Mouse (Mus musculus) heart, adult 2 months (tissue): Measurements from ENCODE around the gene Mapk7.

ENCODE experiments used
- CTCF ChIP-seq: fragments of 200-600 bp; IDR thresholded peaks from 2 replicates; pipeline ENCODE4 v1.8.1; 2022; ENCODE audit warnings: antibody characterized with exemption, mild to moderate bottlenecking, moderate library complexity
- EP300 ChIP-seq: fragments of 200-500 bp; IDR thresholded peaks from 2 replicates; pipeline ENCODE4 v1.6.1; 2011; ENCODE audit warnings: low read depth, low read length, control low read depth; ENCODE audit not compliant: insufficient read depth
- POLR2A ChIP-seq: fragments of 200-500 bp; IDR thresholded peaks from 2 replicates; pipeline ENCODE4 v1.6.1; 2011; ENCODE audit warnings: mild to moderate bottlenecking, low read depth, low read length, control low read depth; ENCODE audit not compliant: insufficient read depth

DNA sequence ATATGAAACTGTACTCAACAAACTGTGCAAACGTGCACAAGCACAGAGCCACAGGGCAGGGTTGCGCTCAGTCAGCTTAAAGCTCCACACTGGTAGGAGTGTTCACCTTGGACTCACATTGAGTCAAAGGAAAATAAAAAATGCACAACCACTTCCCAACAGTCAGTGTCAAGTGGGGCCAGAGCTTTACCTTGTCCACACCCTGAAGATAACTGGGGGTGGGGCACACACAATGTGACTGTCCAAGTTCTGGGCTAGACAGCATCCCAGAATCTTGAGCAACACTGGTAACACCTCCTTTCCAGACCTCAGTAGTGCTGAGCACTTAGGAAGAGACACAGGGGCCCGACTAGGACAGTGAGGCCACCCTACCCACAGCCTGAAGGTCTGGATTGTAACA is 24.7 kb upstream of the Mapk7 start:
- TF ChIP-seq EP300 = no peak
- TF ChIP-seq POLR2A = no peak
- TF ChIP-seq CTCF = no peak
